Mouse (Mus musculus): ENCODE results near the gene Gart. TPM values are rescaled to one million over a fixed set of nuclear protein-coding genes. Genes with fewer than 3 reads are reported as not detected.
"Not testable (repeated sequence)": the region's sequence is repeated elsewhere in the genome, so short reads cannot be mapped to it uniquely, and the experiment has no call there.

Gart gene
- total RNA-seq, 4 experiments from 2014 or later = 112 to 153 (median 129) TPM

- peak; percentile 97 for DNase-seq
These were observed 888 bp upstream of the Gart start, which contains the start of gene Son for GRCm38 (mm10) chr16:91647461-91648219. Gene Son (plus strand): TSS chr16:91647506.

DNA sequence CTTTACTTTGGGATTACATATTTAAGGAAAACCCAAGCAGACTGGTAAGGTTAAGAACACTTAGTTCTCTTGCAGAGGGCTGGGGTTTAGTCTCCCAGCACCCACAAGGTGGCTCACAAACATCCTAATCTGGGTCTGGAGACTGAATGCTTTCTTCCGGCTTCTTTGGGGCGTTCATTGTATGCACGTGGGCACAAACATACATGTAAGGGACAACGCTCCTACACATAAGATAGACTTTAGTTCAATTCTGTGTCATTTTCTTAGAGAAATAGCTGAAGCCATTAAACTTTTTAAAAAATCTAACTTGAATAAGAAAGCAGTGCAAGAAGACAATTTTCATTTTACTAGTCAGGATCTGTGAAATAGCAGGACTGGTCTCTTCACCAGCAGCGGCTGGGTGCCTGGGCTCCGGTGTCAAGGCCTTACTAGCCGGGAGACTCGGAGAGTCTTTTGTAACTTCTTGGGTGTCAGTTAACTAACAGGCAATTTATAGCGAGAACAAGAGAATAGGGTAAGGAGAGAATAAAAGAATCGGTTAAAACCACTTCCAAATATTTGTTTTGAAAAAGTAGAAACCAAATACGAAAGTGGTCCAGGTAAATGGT is 653 bp downstream of the Gart start:
- no peak for DNase-seq

DNA sequence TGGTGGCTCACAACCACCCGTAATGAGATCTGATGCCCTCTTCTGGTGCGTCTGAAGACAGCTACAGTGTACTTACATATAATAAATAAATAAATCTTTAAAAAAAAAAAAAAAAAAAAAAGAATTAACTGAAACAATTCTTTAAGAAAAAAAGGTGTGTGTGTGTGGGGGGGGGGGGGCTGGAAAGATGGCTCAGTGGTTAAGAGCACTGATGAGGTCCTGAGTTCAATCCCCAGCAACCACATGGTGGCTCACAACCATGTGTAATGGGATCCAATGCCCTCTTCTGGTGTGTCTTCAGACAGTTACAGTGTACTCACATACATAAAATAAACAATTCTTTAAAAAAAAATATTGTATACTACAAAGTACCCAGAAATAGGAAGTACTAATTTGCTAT is 1.3 kb downstream of the Gart start:
- not testable (repeated sequence) for DNase-seq

- DNase-seq = no peak
These were observed 1.9 kb downstream of the Gart start for GRCm38 (mm10) chr16:91644901-91645300.

- DNase-seq = no peak
These were observed 6.6 kb downstream of the Gart start for GRCm38 (mm10) chr16:91640171-91640570.

DNA sequence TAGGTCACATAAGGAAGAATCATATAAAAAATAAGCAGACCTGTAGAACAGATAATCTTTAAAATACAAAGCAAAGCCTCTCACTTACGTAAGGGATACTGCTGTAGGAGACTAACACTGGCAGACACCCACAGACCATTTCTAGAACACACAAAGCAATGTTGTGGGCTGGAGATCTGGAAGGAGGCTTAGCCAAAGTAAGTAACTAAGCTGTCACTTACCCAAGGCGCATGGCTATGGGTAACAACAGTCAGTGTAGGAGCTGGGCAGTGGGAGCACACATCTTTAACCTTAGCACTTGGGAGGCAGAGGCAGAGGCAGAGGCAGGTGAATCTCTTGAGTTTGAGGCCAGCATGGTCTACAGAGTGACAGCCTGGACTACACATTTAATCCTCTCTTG is 7.1 kb downstream of the Gart start:
- no peak for DNase-seq

- DNase-seq = peak; percentile 55
These were observed 7.6 kb downstream of the Gart start for GRCm38 (mm10) chr16:91639161-91639560.

- DNase-seq = no peak
These were observed 13.1 kb downstream of the Gart start for GRCm38 (mm10) chr16:91633641-91634040.

DNA sequence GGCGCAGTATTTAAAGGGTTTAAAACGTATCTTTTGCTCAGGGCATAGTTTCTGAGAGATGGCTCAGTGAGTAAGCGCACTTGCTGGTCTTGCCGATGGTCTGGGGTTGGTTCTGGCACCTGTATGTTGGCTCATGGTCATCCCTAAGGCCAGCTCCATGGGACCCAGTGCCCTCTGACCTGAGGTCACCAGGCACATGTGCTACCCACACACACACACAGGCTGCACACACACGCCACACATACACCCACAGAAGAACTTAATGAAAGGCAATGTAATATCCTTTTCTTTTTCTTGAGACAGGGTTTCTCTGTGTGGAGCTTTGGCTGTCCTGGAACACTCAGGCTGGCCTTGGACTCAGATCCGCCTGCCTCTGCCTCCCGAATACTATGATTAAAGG is 13.8 kb downstream of the Gart start:
- DNase-seq = no peak

DNA sequence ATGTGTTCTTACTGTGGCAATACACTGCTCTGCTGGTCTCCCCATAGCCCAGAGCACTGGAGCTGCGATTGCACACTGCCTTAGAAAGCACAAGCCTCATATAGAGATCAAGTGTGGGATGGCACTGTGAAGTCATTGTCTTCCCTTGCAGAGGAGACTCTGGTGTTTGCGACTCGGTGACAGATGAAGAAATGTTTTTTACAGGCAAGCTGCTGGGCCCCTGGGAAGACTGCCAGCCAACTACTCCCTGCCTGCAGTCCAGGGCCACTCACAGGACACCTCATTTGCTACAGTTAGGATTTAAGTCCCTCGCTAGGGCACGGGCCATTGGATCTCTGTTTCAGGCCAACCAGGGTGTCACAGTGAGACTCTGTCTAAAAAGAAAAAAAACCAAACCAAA is 14.3 kb downstream of the Gart start:
- peak; percentile 71 for DNase-seq

- DNase-seq = no peak
These were observed 16.2 kb downstream of the Gart start for GRCm38 (mm10) chr16:91630584-91630983.

DNA sequence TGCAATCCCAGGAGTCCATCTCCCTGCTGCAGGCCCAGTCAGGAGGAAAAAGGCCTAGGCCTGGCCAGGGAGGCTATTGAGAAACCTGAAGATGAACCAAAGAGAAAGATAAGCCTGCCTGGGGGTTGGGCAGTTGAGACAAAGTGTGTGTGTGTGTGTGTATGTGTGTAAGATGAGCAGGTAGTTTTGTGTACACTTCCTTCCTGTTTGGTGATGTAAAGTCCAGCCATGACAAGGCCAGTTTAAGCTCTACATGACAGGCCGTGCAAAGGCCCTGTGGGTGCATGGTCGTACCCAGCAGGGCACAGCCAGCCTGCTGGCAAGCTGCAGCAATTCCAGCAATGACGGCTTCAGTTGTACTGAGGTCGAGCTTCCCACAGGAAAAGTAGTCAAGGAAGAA is 17.0 kb downstream of the Gart start:
- DNase-seq = no peak

- no peak for DNase-seq
These were observed 18.1 kb downstream of the Gart start for GRCm38 (mm10) chr16:91628673-91629072.

DNA sequence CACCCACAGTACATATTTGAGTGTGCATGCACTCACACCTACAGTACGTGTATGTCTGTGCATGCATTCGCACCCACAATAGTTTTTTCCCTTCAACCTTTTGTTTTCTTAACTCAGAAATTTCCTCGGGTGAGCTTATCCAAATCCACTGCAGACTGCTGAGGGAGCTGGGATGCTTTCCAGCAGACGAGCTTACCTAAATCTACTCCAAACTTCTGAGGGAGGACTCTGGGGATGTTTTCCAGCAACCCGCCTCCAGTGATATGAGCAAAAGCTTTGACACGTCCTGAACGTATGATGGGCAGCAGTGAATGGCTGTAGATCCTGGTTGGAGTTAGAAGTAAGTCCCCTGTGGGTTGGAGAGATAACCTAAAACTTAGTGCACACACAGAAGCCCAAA is 18.9 kb downstream of the Gart start:
- no peak for DNase-seq

- DNase-seq = no peak
These were observed 23.7 kb downstream of the Gart start for GRCm38 (mm10) chr16:91623074-91623473.

- DNase-seq = no peak
These were observed 25.8 kb downstream of the Gart start for GRCm38 (mm10) chr16:91620991-91621390.

GRCm38 (mm10) chr16:91620185-91620584 is 26.6 kb downstream of the Gart start:
- DNase-seq = no peak

- peak; percentile 75 for DNase-seq
These were observed 27.9 kb downstream of the Gart start, which contains the start of gene Dnajc28 for GRCm38 (mm10) chr16:91618511-91619501. Gene Dnajc28 (minus strand): TSS chr16:91619026.

- no peak for DNase-seq
These were observed 32.2 kb downstream of the Gart start for GRCm38 (mm10) chr16:91614552-91614951.

DNA sequence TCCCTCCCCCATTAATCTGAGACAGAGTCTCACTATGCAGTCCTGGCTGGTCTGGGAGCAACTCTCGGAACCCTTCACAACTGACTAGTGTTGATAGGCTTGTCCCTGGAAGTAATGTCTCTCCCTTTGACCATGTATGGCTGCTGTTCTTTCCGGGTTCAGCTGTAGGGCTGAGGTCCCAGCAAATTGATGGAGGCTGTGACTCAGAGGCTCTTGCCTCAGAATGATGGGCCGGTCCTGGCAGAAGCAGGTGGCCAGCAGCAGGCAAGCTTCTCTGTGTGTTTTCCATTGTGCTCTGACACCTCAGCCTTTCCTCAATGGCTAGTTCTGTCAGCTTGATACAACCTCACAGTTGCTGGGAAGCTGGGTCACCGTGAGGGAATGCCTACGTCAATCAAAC is 34.2 kb downstream of the Gart start:
- no peak for DNase-seq

- DNase-seq = no peak
These were observed 35.5 kb downstream of the Gart start for GRCm38 (mm10) chr16:91611248-91611647.

DNA sequence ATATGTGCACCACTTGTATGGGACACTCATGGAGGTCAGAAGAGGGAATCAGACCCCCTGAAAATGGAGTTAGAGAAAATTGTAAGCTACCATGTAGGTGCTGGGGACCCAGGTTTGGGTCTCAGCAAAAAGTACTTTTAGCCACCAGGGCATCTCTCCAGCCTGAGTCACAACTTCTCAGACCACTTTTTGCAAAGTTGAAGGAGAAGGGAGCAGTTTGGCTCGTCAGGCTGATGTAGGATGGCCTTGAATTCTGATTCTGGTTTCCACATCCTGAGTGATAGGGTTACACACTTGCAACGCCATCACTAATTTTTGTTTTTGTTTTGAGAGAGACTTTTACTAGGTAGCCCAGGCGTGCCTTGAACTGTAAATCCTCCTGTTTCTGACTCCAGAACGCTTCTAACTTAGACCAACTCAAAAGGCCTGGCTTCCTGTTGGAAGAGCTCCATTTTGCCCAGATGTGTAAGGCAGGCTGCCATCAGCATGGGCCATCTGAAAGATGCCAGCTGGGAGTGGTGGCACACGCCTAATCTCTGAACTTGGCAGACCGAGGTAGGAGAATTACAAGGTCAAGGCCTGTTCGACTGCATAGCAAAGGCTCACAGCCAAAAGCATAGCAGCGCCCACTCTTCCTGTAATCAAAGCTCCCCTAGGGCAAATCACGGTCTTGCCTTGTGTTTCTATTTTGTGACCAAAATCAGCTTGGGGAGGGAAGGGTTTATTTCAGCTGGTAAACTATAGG is 37.1 kb downstream of the Gart start:
- peak; percentile 76 for DNase-seq
